Comparison of ENCODE assay signal across 8 mouse cellular contexts in genomic region chr19:25383386-25384146, GRCm38 (mm10).
DNase-seq lines count a peak whose midpoint lies in the region; ATAC-seq and TF ChIP-seq lines count a peak whose summit lies in the region.

No protein-coding gene starts in this region.

- no peaks in the 10 kb centered on the region for H3K36me3 ChIP-seq in forebrain, embryonic 11.5 days (ENCODE audit: control insufficient read depth, insufficient read depth, low read length)
- H3K36me3 ChIP-seq in forebrain, embryonic 15.5 days = no peaks in the 10 kb centered on the region
- H3K36me3 ChIP-seq in intestine, embryonic 14.5 days (ENCODE audit: control insufficient read depth, insufficient read depth, low read length) = no peaks in the 10 kb centered on the region
- no peaks in the 10 kb centered on the region for H3K36me3 ChIP-seq in midbrain, embryonic 12.5 days
- H3K36me3 ChIP-seq in thymus, adult 2 months (ENCODE audit: control insufficient read depth, insufficient read depth, low read length) = no peaks in the 10 kb centered on the region

- no peaks in the 10 kb centered on the region for H3K9me3 ChIP-seq in forebrain, embryonic 11.5 days (ENCODE audit: control insufficient read depth, low read length)
- no peaks in the 10 kb centered on the region for H3K9me3 ChIP-seq in forebrain, embryonic 15.5 days
- no peaks in the 10 kb centered on the region for H3K9me3 ChIP-seq in intestine, embryonic 14.5 days (ENCODE audit: control insufficient read depth, low read length)
- H3K9me3 ChIP-seq in midbrain, embryonic 12.5 days = 0 out of 2 replicates have a peak, but pooled peaks cover 4% of the 10 kb centered on the region

- H3K27me3 ChIP-seq in forebrain, embryonic 11.5 days (ENCODE audit: control insufficient read depth, insufficient read depth, low read length) = no peaks in the 10 kb centered on the region
- no peaks in the 10 kb centered on the region for H3K27me3 ChIP-seq in forebrain, embryonic 15.5 days
- no peaks in the 10 kb centered on the region for H3K27me3 ChIP-seq in intestine, embryonic 14.5 days (replicated peaks; ENCODE audit: control insufficient read depth, insufficient read depth, low read length)
- H3K27me3 ChIP-seq in midbrain, embryonic 12.5 days = no peaks in the 10 kb centered on the region
- H3K27me3 ChIP-seq in thymus, adult 2 months (ENCODE audit: control insufficient read depth, insufficient read depth, low read length) = no peaks in the 10 kb centered on the region

- ATAC-seq in forebrain, embryonic 11.5 days (replicated peaks; ENCODE audit: low FRiP score) = 0 out of 2 replicates have a peak, but pooled peaks have one; percentile 46
- no peak for ATAC-seq in forebrain, embryonic 15.5 days (replicated peaks)
- ATAC-seq in intestine, embryonic 14.5 days (replicated peaks; ENCODE audit: low FRiP score, low TSS enrichment, low read depth) = no peak
- ATAC-seq in midbrain, embryonic 12.5 days (ENCODE audit: low FRiP score, low read depth) = peak; percentile 75

- H3K9ac ChIP-seq in forebrain, embryonic 11.5 days (ENCODE audit: low read length) = peak overlapping the region; percentile 14; the same call in 1 of the 2 replicates
- no peak overlapping the region for H3K9ac ChIP-seq in forebrain, embryonic 15.5 days (replicated peaks)
- no peak overlapping the region for H3K9ac ChIP-seq in intestine, embryonic 14.5 days (ENCODE audit: low read length)
- no peak overlapping the region for H3K9ac ChIP-seq in midbrain, embryonic 12.5 days (replicated peaks)

- no peak for TF ChIP-seq POLR2A in thymus, adult 2 months (IDR thresholded peaks at IDR 0.05; ENCODE audit: control insufficient read depth, extremely low read depth, insufficient read depth, low read length, poor library complexity)

- 0 out of 2 replicates have a peak overlapping the region, but pooled peaks have one; percentile 5 for H3K27ac ChIP-seq in forebrain, embryonic 11.5 days (ENCODE audit: low read depth, low read length)
- no peak overlapping the region for H3K27ac ChIP-seq in forebrain, embryonic 15.5 days (replicated peaks)
- H3K27ac ChIP-seq in intestine, embryonic 14.5 days (ENCODE audit: low read depth) = no peak overlapping the region
- H3K27ac ChIP-seq in midbrain, embryonic 12.5 days (replicated peaks) = peak overlapping the region; percentile 70
- H3K27ac ChIP-seq in thymus, adult 2 months (ENCODE audit: control insufficient read depth, insufficient read depth, low read length) = no peak overlapping the region

- peak; percentile 76 for DNase-seq in forebrain, embryonic 11.5 days (ENCODE audit: low spot score)
- peak; percentile 51 for DNase-seq in embryo, embryonic 11.5 days (ENCODE audit: low read depth, low spot score)
- DNase-seq in intestine, embryonic 14.5 days (ENCODE audit: low spot score) = peak; percentile 63
- no peak for DNase-seq in thymus, postnatal 4 days
- no peak for DNase-seq in thymus, adult 2 months
- DNase-seq in right cerebral cortex, postnatal 25 days = no peak

- WGBS in forebrain, embryonic 11.5 days = 13% methylated on average over 12 of the region's 12 CpGs
- 14% methylated on average over 12 of the region's 12 CpGs for WGBS in forebrain, embryonic 15.5 days
- WGBS in intestine, embryonic 14.5 days = 15% methylated on average over 12 of the region's 12 CpGs
- WGBS in midbrain, embryonic 12.5 days = 9% methylated on average over 12 of the region's 12 CpGs
- WGBS in thymus, adult 2 months = 17% methylated on average over 12 of the region's 12 CpGs

- no peaks in the 10 kb centered on the region; the same call in 1 of the 2 replicates for H3K4me1 ChIP-seq in forebrain, embryonic 11.5 days (replicated peaks; ENCODE audit: control insufficient read depth, insufficient read depth, low read length)
- H3K4me1 ChIP-seq in forebrain, embryonic 15.5 days = 0 out of 2 replicates have a peak, but pooled peaks cover 5% of the 10 kb centered on the region
- peaks cover 21% of the 10 kb centered on the region; the same call in 1 of the 2 replicates for H3K4me1 ChIP-seq in intestine, embryonic 14.5 days (replicated peaks; ENCODE audit: control insufficient read depth, insufficient read depth, low read length)
- H3K4me1 ChIP-seq in midbrain, embryonic 12.5 days = peaks cover 20% of the 10 kb centered on the region
- H3K4me1 ChIP-seq in thymus, adult 2 months (replicated peaks; ENCODE audit: control insufficient read depth, insufficient read depth, low read length) = no peaks in the 10 kb centered on the region

- TF ChIP-seq CTCF in thymus, adult 2 months (IDR thresholded peaks at IDR 0.05; ENCODE audit: borderline replicate concordance, control insufficient read depth, extremely low read depth, insufficient read depth, low read length, poor library complexity) = no peak

- H3K4me2 ChIP-seq in forebrain, embryonic 11.5 days (ENCODE audit: low read depth, low read length, severe bottlenecking) = 0 out of 2 replicates have a peak overlapping the region, but pooled peaks have one; percentile 6
- no peak overlapping the region for H3K4me2 ChIP-seq in forebrain, embryonic 15.5 days (replicated peaks)
- peak overlapping the region; percentile 12; the same call in 1 of the 2 replicates for H3K4me2 ChIP-seq in intestine, embryonic 14.5 days (ENCODE audit: low read length)
- H3K4me2 ChIP-seq in midbrain, embryonic 12.5 days (replicated peaks) = peak overlapping the region; percentile 32

- H3K4me3 ChIP-seq in forebrain, embryonic 11.5 days (ENCODE audit: low read depth, low read length) = no peak overlapping the region
- H3K4me3 ChIP-seq in forebrain, embryonic 15.5 days = no peak overlapping the region
- H3K4me3 ChIP-seq in intestine, embryonic 14.5 days (ENCODE audit: low read depth, low read length) = no peak overlapping the region
- no peak overlapping the region for H3K4me3 ChIP-seq in midbrain, embryonic 12.5 days
- H3K4me3 ChIP-seq in thymus, adult 2 months (ENCODE audit: control insufficient read depth, insufficient read depth, low read length) = no peak overlapping the region

Comparison
In these comparisons a context has a peak if more than half of its experiments do, and no peak if none do; other contexts are left out.
1. ATAC-seq: peak in forebrain, embryonic 11.5 days (single experiment) and midbrain, embryonic 12.5 days (single experiment); none in forebrain, embryonic 15.5 days (single experiment) and intestine, embryonic 14.5 days (single experiment).
2. H3K27ac ChIP-seq: peak in forebrain, embryonic 11.5 days (single experiment) and midbrain, embryonic 12.5 days (single experiment); none in forebrain, embryonic 15.5 days (single experiment), intestine, embryonic 14.5 days (single experiment) and thymus, adult 2 months (single experiment).
3. DNase-seq: peak in forebrain, embryonic 11.5 days (single experiment), embryo, embryonic 11.5 days (single experiment) and intestine, embryonic 14.5 days (single experiment); none in thymus, postnatal 4 days (single experiment), thymus, adult 2 months (single experiment) and right cerebral cortex, postnatal 25 days (single experiment).